Comparison of ENCODE assay signal across 14 mouse cellular contexts in genomic region chr13:51754559-51755126, GRCm38 (mm10). TPM values are rescaled to one million over a fixed set of nuclear protein-coding genes. Genes with fewer than 3 reads are reported as not detected.
DNase-seq lines count a peak whose midpoint lies in the region; TF ChIP-seq lines count a peak whose summit lies in the region.
"Had no signal": no experiment of that assay in that cellular context is flagged by ENCODE, and none has a peak within 500 bp of the region (broad histone marks: within the 10 kb centered on the region; RNA-seq: fewer than 3 reads in every experiment).

No protein-coding gene starts in this region.

- peaks cover 7% of the 10 kb centered on the region; the same call in 1 of the 2 replicates for H3K36me3 ChIP-seq in E14TG2a.4 (ENCODE audit: insufficient read depth, low read length)
- H3K36me3 ChIP-seq: heart, embryonic 12.5 days; neural tube, embryonic 13.5 days had no signal

- peak overlapping the region; percentile 5; the same call in 1 of the 2 replicates for H3K27ac ChIP-seq in left cerebral cortex, adult 2 months
- H3K27ac ChIP-seq: neural tube, embryonic 13.5 days had no signal

- no peaks in the 10 kb centered on the region for H3K9me3 ChIP-seq in E14TG2a.4 (ENCODE audit: low read length)
- H3K9me3 ChIP-seq: heart, embryonic 12.5 days; neural tube, embryonic 13.5 days had no signal

- no peak for DNase-seq in left cerebral cortex, adult 2 months (ENCODE audit: extremely low spot score in 1 of 2, low spot score in 2 of 2)
- DNase-seq in left cerebral cortex, postnatal 36 days (ENCODE audit: low spot score in 2 of 2) = no peak
- peak; percentile 44 for DNase-seq in A20 (ENCODE audit: low read depth, low spot score)
- peak; percentile 75 for DNase-seq in induced T-regulatory cell, adult 2 months (ENCODE audit: low read depth)
- no peak for DNase-seq in adrenal gland, postnatal 4 days (ENCODE audit: low spot score in 2 of 2)
- no peak for DNase-seq in heart, adult 8-10 months (ENCODE audit: low spot score)
- no peak for DNase-seq in ovary, postnatal 10 days (ENCODE audit: low spot score)
- DNase-seq: cerebellum, adult 11 months; gastrocnemius, adult 2 months; lung, postnatal 4 days; retina, postnatal 1 day had no signal

- H3K4me1 ChIP-seq in E14TG2a.4 (replicated peaks; ENCODE audit: low read depth, low read length) = peaks cover 97% of the 10 kb centered on the region

- no peaks in the 10 kb centered on the region for H3K27me3 ChIP-seq in E14TG2a.4 (ENCODE audit: insufficient read depth, low read length)
- H3K27me3 ChIP-seq: heart, embryonic 12.5 days; neural tube, embryonic 13.5 days had no signal

- H3K4me3 ChIP-seq in left cerebral cortex, adult 2 months = no peak overlapping the region
- H3K4me3 ChIP-seq in E14TG2a.4 (replicated peaks; ENCODE audit: low read length) = peak overlapping the region; percentile 60
- H3K4me3 ChIP-seq: gastrocnemius, adult 2 months; heart, embryonic 12.5 days; neural tube, embryonic 13.5 days had no signal

- TF ChIP-seq CTCF in left cerebral cortex, adult 2 months (IDR thresholded peaks at IDR 0.05) = no peak
- TF ChIP-seq CTCF in E14TG2a.4 (conservative IDR thresholded peaks at IDR 0.05; ENCODE audit: low read length) = no peak

- intact Hi-C loops in left cerebral cortex, adult 2 months (cut with DNase I) = no loop called here
- intact Hi-C loops in left cerebral cortex, postnatal 36 days (cut with DNase I) = no loop called here

RNA-seq across cellular contexts. Expression of gene Sema4d, which starts 38.9 kb away (rescaled TPM):
- 10 to 100 TPM; 69.0 to 83.6 TPM for total RNA-seq in left cerebral cortex, adult 2 months (2021)
- 10 to 100 TPM; 91.0 to 94.2 TPM for total RNA-seq in left cerebral cortex, postnatal 36 days (2021)
- 10 to 100 TPM; 22.0 to 30.9 TPM for total RNA-seq in adrenal gland, postnatal 4 days (2021)
- 10 to 100 TPM; 56.5 to 72.3 (median 68.6) TPM for total RNA-seq in heart, adult 8-10 months (2022)

Comparison
In these comparisons a context has a peak if more than half of its experiments do, and no peak if none do; other contexts are left out.
1. DNase-seq: peak in A20 (single experiment) and induced T-regulatory cell, adult 2 months (single experiment); none in left cerebral cortex, adult 2 months (0 of 2), left cerebral cortex, postnatal 36 days (0 of 2), adrenal gland, postnatal 4 days (0 of 2), heart, adult 8-10 months (single experiment) and ovary, postnatal 10 days (single experiment).